Mouse (Mus musculus) CD4-positive, CD25-positive, alpha-beta regulatory T cell, adult 4 months (primary cell): ENCODE results near the gene G530012D18Rik. TPM values are rescaled to one million over a fixed set of nuclear protein-coding genes. Genes with fewer than 3 reads are reported as not detected.
"Not testable (repeated sequence)": the region's sequence is repeated elsewhere in the genome, so short reads cannot be mapped to it uniquely, and the experiment has no call there.

Experiments
- ATAC-seq: one replicate; pipeline ENCODE4 v1.8.0; 2017
- polyA plus RNA-seq, 2 experiments: library from polyadenylated mRNA; unstranded; fragments of 100-300 nt; shearing (Covaris generic); gene quantifications; one replicate each; pipeline ENCODE4 v1.2.1; 2017

G530012D18Rik gene
- polyA plus RNA-seq, 2 experiments from 2014 or later: not detected

- not testable (repeated sequence) for ATAC-seq
Observed at GRCm38 (mm10) chr1:85617161-85617560, 41.7 kb downstream of the G530012D18Rik start.

- not testable (repeated sequence) for ATAC-seq
Observed at GRCm38 (mm10) chr1:85618689-85619088, 43.2 kb downstream of the G530012D18Rik start.

Other genes starting within 250 kb of the G530012D18Rik start
- 100 to 1,000 TPM; 291 to 376 TPM for gene Sp110, start 23.1 kb downstream of the G530012D18Rik start, polyA plus RNA-seq
- gene Sp140, start 24.7 kb downstream of the G530012D18Rik start, polyA plus RNA-seq: 10 to 100 TPM; 71.9 to 80.9 TPM
- 1,000 to 10,000 TPM; 1,029 to 1,102 TPM for gene Sp100, start 74.3 kb downstream of the G530012D18Rik start, polyA plus RNA-seq
- 10 to 100 TPM; 43.4 to 55.8 TPM for gene A630001G21Rik, start 203.0 kb downstream of the G530012D18Rik start, polyA plus RNA-seq
- 10 to 100 TPM; 37.0 to 53.5 TPM for gene Cab39, start 217.8 kb downstream of the G530012D18Rik start, polyA plus RNA-seq